Mouse (Mus musculus) limb, embryonic 10.5 days (tissue): ENCODE data around the gene Parg. TPM values are rescaled to one million over a fixed set of nuclear protein-coding genes. Genes with fewer than 3 reads are reported as not detected.

ENCODE experiments used
- DNase-seq: peaks from one replicate; pipeline ENCODE4 v3.0.0-alpha.2; 2017; ENCODE audit warnings: low spot score
- H3K27ac ChIP-seq: fragments of 300-500 bp; sonication (generic); 2 replicates; pipeline ENCODE4 v1.5.1; 2016; ENCODE audit warnings: mild to moderate bottlenecking
- H3K27me3 ChIP-seq: fragments of 300-500 bp; sonication (generic); 2 replicates; pipeline ENCODE4 v1.6.1; 2016; ENCODE audit warnings: low read depth, mild to moderate bottlenecking; ENCODE audit not compliant: poor library complexity, severe bottlenecking
- H3K36me3 ChIP-seq: fragments of 300-500 bp; sonication (generic); 2 replicates; pipeline ENCODE4 v1.6.1; 2016; ENCODE audit warnings: mild to moderate bottlenecking, moderate library complexity
- H3K4me1 ChIP-seq: fragments of 300-500 bp; sonication (generic); 2 replicates; pipeline ENCODE4 v1.6.1; 2016
- H3K4me3 ChIP-seq: fragments of 300-500 bp; sonication (generic); 2 replicates; pipeline ENCODE4 v1.5.1; 2016; ENCODE audit warnings: mild to moderate bottlenecking, moderate library complexity
- H3K9me3 ChIP-seq: fragments of 300-500 bp; sonication (generic); replicated peaks from 2 replicates; pipeline ENCODE4 v1.6.1; 2016; ENCODE audit warnings: mild to moderate bottlenecking
- WGBS: fragments of 180-500 bp; shearing (Covaris S2); methylation state at CpG from one replicate; pipeline ENCODE4 v1.1.7; 2016; 5-methylcytosine and 5-hydroxymethylcytosine counted together
- polyA plus RNA-seq: library from polyadenylated mRNA; unstranded; fragments of >200 nt; fragmentation: Nextera tagmentation; extraction: Ambion mirVana; gene quantifications from 2 replicates; pipeline ENCODE4 v1.2.1, GENCODE M21; 2016

Gene Parg
- polyA plus RNA-seq, 1 experiment from 2014 or later: 56.0 TPM

- Histone ChIP-seq H3K36me3 (peaks cover 81% of the 10 kb centered on the region), H3K4me3 (no peak overlapping the region), H3K9me3 (no peaks in the 10 kb centered on the region), H3K4me1 (no peaks in the 10 kb centered on the region), H3K27ac (no peak overlapping the region), H3K27me3 (no peaks in the 10 kb centered on the region)
- DNase-seq: no peak
- 94% methylated on average over 7 of the region's 7 CpGs for WGBS
Observed at GRCm38 (mm10) chr14:32344176-32344575, 142.4 kb downstream of the Parg start.

DNA sequence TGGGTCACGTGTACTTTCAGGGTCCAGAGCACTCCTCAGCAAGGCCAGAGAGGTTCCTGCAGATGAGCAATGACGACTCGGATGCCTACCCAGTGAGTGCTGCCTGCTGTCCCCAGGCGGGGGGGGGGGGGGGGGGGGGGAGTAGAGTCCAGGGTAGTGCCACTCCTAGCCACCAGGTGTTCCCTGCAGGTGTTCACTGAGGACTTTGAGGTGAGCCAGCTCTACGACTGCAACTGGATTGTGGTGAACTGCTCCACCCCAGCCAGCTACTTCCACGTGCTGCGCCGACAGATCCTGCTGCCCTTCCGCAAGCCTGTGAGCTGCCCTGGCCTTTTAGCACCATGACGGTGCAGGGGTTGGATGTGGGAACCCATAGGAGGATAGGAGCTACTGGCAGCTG, 142.9 kb downstream of the Parg start:
- no peak for DNase-seq
- Histone ChIP-seq H3K9me3 (no peaks in the 10 kb centered on the region), H3K36me3 (peaks cover 76% of the 10 kb centered on the region)

More for the DNA sequence above, 142.9 kb downstream of the Parg start:
- Histone ChIP-seq H3K4me1 (no peaks in the 10 kb centered on the region), H3K4me3 (no peak overlapping the region), H3K27ac (no peak overlapping the region), H3K27me3 (no peaks in the 10 kb centered on the region)
- WGBS: 77% methylated on average over 10 of the region's 10 CpGs

Other genes with a start within 250 kb of the Parg start
- 0.03 and 0.04 TPM in 2 replicates for gene Galnt15, start 173.0 kb upstream of the Parg start, polyA plus RNA-seq
- gene Oxnad1, start 116.6 kb upstream of the Parg start, polyA plus RNA-seq: 14.2 and 17.4 TPM in 2 replicates
- 81.4 and 103 TPM in 2 replicates for gene Dph3, start 116.2 kb upstream of the Parg start, polyA plus RNA-seq
- not detected in 2 replicates for gene Msmb, start 59.9 kb upstream of the Parg start, polyA plus RNA-seq
- gene Ncoa4, start 42.1 kb upstream of the Parg start, polyA plus RNA-seq: 61.3 and 67.2 TPM in 2 replicates
- 353 and 441 TPM in 2 replicates for gene Timm23, start 51 bp upstream of the Parg start, polyA plus RNA-seq
- gene Ogdhl, start 120.1 kb downstream of the Parg start, polyA plus RNA-seq: 15.8 and 21.1 TPM in 2 replicates
- gene 1700024G13Rik, start 186.4 kb downstream of the Parg start, polyA plus RNA-seq: not detected in 2 replicates